Mouse (Mus musculus) WW6 (cell line): ENCODE measurements around the gene Nelfb.

Experiments
- DNase-seq: peaks from one replicate; pipeline ENCODE4 v3.0.0-alpha.2; 2013; ENCODE audit warnings: low read depth, low spot score

Gene Nelfb

GRCm38 (mm10) chr2:25230581-25230980, 19.3 kb upstream of the Nelfb start:
- DNase-seq, result no peak

- no peak for DNase-seq
These were observed 18.3 kb upstream of the Nelfb start for GRCm38 (mm10) chr2:25229582-25229981.

- no peak for DNase-seq
These were observed 17.8 kb upstream of the Nelfb start for GRCm38 (mm10) chr2:25228995-25229530.

DNA sequence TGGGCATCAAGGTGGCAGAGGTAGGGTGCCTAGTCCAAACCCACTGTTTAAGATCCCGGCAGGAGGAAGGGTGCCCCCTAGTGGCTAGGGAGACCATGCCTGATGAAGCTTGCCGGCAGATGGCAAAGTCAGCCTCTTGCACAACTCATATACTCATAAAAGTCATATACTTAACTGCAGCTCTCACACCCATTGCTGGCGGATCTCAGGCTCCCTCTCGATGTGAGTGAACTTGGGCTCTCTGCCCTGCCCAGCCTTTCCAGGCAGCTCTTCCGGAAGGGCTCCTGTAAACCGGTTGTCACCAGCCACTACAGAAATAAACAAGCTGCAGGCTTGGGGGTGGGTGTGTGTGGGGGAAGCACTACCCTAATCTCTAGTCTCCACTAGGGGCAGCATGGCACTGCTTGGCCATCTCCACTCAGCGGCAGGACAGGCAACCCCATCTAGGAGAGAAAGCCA, 17.2 kb upstream of the Nelfb start:
- peak; percentile 69 for DNase-seq

DNA sequence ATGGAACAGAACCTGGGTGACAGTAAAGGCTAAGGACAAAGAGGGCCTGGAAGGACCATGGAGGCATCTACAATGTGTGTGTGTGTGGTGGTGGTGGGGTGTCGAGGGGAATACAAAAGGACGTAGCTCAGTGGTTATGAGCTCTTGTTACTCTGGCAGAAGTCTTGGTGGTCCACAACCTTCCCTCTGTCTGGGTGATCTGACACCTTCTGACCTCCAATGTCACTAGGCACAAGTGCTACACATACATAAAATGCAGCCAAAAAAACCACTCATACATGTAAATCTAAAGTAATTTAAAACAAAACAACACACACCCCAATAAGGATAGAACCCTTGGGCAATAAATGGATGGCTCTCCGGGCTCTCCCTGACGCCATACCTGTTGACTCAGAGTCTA, 16.1 kb upstream of the Nelfb start:
- DNase-seq, result no peak

DNA sequence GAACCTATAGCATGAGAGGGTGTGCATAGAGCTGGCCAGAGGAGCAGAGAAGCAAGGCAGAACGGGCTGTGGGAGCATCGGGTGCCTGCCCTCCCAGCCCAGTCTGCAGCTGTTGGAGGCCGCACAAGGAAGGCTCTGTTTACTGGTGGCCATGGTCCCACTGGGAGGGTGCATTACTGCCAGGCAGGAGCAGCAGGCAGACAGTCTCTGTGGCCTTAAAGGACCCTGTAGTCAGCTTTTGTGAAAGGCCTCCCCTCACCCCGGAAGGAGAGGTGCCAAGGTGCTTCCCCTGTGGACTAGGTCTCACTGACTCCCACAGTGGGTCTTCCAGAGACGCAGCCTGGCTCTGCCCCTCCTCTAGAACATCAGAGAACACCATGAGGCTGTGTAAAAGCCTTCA, 15.6 kb upstream of the Nelfb start:
- no peak for DNase-seq

DNA sequence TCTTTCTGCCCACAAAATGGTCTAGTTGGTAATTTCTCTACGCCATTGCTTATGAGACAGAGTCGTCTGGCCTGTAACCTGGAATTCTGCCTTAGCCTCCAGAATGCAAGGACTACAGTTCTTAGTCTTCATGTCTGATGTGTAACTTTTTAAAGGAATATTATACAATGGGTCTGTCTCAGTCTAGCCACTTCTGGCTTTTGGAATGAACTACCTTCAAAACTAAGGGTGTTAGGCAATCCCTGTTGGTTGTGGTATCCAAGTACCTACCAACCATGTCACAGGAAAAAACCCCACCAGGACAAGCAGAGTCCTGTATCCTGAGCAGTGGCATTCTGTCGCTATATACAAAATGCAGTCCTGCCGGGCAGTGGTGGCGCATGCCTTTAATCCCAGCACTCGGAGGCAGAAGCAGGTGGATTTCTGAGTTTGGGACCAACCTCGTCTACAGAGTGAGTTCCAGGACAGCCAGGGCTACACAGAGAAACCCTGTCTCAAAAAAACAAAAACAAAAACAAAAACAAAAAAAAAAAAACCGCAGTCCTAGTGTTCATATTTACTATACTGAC, 14.6 kb upstream of the Nelfb start:
- DNase-seq, result no peak

DNA sequence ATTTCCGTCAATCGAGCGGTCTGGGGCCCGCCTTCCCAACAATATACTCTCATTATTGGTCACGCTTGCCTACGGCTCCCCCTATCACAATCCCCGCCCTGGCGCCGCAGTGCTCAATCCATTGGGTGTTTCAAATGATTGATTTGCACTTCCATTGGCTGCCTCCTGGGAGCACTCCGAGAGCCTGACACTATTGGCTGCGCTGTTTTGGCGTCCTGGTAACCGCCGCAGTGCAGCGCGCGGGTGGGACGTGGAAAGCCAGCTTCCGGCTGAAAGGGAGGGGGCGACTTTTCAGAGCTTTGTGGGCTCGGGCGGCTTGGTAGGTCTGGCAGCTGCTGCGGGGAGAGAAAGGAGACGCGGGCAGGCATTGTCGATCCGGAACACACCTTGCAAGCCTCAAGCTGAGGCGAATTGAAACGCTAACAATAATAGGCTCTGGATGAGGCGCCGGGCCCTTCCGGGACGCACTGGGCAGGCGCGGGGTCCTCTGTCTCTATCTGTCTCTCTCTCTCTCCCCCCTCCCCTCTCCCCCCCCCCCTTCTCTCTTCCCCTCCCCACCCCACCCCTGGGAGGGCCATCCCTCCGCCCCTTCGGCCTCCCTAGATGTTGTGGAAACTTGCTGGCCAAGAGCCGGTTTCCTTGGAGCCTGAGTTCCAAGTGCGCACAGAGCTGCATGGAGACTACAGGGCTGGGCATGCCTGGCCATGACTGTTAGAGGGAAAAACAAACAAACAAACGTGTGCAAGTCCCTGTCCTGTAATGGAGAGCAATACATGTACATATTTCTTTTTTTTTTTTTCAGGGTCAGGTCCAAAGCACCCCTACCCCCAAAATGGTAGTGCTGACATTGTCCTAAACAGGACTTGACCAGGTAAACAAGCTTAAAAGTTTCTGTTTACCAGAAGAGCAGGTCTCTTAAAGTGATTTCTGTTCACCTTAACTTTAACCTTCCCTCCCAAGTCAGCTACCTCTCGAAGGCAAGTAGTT, 13.8 kb upstream of the Nelfb start:
- DNase-seq, result peak; percentile 97

DNA sequence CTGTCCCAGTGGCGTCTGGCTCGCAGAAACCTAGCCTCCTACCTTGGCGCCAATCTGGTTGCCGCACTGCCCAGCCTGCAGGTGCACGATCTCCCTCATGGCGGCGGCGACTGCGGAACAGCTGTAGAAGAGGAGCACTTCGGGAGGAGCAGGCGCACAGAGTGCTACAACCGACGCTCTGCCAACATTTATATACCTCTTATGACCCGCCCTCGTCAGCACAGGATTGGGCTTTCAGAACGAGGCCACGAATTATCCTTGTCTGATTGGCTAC, 13.1 kb upstream of the Nelfb start, which contains the start of gene Tubb4b:
Gene Tubb4b, minus strand, starts transcription at position 211 of the 274 bp plus-strand sequence.
- DNase-seq, result no peak

- no peak for DNase-seq
These were observed 12.6 kb upstream of the Nelfb start for GRCm38 (mm10) chr2:25223681-25224491.

- no peak for DNase-seq
These were observed 10.1 kb upstream of the Nelfb start for GRCm38 (mm10) chr2:25221331-25221772.

DNA sequence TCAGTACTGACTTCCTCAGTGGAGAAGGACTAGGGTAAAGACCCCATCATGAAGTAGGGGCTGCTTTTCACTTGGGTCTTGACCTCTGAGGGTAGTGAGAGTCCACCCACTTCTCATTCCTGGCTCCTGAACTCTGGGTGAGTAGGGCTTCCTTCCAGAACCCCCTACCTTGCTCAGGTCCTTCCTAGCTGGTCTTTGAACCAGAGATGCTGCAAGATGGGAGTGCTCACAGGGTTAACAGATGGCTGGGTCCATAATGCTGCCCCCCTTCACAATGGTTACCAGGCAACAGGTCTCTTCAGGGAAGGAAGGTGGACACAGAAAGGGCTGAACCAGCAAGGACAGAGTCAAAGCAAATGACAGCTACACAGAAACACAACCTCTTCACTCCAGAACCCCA, 7.2 kb upstream of the Nelfb start, which contains the start of gene Fam166a:
Gene Fam166a, plus strand, starts transcription at position 301 of the 400 bp plus-strand sequence.
- no peak for DNase-seq

GRCm38 (mm10) chr2:25217666-25218065, 6.4 kb upstream of the Nelfb start:
- no peak for DNase-seq

GRCm38 (mm10) chr2:25214444-25214843, 3.2 kb upstream of the Nelfb start, which contains the start of gene Stpg3:
TSS of gene Stpg3 (minus strand) at chr2:25214637.
- DNase-seq, result no peak

DNA sequence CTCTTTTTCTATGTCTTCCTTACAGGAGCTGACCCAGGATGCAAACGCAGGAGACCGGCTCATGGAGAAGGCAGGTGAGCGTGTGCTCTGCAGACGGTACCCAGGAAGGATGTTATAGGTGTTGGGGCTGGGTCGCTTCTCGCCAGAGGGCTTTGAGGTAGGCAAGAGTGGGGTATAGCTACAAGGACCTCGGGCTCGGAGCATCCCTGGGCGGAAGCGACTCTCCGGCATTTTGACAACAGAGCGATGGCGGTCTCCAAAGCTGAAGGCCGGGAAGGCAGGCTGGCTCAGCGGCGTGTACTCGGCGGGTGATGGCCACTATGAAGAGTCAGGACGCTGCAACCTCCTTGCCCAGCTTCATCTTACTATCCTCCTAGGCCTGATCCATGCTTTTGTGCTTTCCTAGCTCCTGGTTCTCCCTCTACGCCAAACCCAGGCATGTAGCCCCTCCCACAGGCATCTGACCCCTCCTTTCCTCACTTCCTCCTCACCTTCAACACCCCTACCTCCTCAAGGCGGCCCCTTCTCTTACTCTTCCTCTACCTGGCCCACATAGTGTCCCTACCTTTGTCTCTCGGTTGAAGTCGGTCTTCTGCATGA, 2.1 kb upstream of the Nelfb start:
- DNase-seq, result no peak

DNA sequence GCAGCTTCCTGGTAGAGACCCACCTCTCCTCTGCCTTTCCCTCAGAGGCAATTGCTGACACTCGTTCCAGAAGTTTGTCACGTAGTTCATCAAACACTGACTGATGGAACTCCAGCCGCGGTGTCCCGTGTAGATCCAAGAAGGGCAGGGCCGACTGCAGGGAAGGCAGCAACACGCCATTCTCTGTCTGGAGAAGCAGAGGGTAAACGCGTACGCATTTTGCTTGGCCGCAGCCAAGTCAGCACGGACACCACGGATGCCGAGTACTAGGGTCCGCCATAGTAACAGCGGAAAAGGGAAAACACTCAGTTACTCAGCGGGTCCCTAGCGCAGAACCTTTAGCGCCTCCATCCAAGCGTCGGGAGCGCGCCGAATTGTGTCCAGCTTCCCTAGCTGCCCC, 603 bp downstream of the Nelfb start:
- DNase-seq, result no peak

GRCm38 (mm10) chr2:25207593-25207992, 3.7 kb downstream of the Nelfb start:
- no peak for DNase-seq

DNA sequence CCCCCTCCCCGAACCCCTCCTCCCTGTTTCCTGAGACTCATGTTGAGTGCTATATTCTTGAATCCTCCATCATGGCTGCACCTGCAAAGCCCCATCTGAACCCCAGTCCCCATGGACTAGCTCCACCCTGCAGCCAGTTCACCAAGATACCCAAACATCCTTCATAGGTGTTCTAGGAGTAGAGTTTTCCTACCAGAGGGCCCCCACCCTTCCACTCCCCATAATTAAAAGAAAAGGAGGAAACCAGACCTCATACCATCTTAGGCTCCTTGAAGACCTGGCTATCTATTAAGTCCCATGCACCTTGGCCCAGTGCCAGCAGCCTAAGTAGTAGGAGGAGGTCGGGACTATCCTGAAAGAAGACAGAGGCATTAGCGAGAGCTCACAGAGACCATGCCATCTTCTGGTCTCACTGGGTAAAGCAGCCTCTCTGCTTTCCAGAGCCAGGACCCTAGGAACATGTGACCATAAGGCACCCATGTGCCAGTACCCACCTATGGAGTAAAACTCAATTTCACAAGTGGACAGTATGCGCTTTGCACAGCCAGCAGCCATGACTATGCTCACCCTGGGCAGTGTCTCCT, 7.6 kb downstream of the Nelfb start:
- no peak for DNase-seq

- DNase-seq, result no peak
These were observed 10.7 kb downstream of the Nelfb start for GRCm38 (mm10) chr2:25200631-25201030.

DNA sequence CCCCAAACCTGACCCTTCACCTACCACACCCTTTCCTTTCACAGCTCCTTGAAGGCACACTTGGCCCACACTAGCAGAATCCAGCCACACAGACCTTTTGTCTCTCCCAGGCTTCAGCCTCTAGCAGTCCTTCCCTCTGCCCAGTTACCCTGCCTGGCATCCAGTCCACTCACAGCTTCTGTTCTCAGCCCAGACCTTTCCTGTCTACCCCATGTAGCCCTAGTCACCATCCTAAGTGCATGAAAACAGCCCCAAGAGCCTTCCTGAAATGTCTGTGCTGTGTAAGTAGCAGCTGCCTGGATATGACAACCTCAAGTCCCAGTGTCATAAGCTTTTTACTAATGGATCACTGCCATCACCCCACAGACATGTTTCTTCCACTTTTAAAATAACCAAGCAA, 13.3 kb downstream of the Nelfb start:
- DNase-seq, result no peak

DNA sequence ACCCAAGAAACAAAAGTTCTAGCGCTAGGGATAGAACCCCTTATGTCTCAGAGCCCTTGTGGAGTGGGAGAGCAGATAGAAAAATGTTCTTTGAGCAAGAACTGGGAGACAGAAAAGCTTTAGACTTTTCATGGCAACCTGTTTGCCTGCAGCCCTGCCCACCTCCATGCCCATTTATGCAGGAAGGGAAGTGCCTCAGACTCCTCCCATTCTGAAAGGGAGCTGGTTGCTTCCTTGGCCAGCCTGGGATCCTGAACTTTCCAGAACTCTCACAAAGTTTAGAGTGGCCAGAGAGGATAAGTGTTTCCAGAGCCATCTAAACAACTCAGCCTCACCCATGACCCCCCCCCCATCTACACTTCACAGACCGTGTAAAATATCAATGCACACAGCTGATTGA, 14.1 kb downstream of the Nelfb start:
- DNase-seq, result no peak
